Mouse (Mus musculus) G1E (cell line): ENCODE data around the gene Ndufs7. TPM values are rescaled to one million over a fixed set of nuclear protein-coding genes. Genes with fewer than 3 reads are reported as not detected.

Experiments
- ATAC-seq: 2 replicates; pipeline ENCODE4 v1.8.0; 2016; ENCODE audit warnings: mild to moderate bottlenecking; ENCODE audit not compliant: insufficient number of reproducible peaks, poor library complexity, low FRiP score, severe bottlenecking; ENCODE audit errors: extremely low read depth
- DNase-seq: peaks from one replicate; pipeline ENCODE4 v3.0.0; 2012; ENCODE audit warnings: low spot score
- H3K27me3 ChIP-seq: 2 replicates; pipeline ENCODE4 v1.6.1; 2012; ENCODE audit warnings: mild to moderate bottlenecking, low read length, inconsistent platforms; ENCODE audit not compliant: insufficient read depth
- H3K36me3 ChIP-seq: replicated peaks from 2 replicates; pipeline ENCODE3; 2012; ENCODE audit warnings: mild to moderate bottlenecking, inconsistent platforms
- H3K4me1 ChIP-seq: 2 replicates; pipeline ENCODE4 v1.6.1; 2012; ENCODE audit warnings: low read depth, low read length, inconsistent platforms, mixed read lengths; ENCODE audit not compliant: insufficient read depth
- H3K4me3 ChIP-seq: 2 replicates; pipeline ENCODE4 v1.5.1; 2012; ENCODE audit warnings: low read depth, mild to moderate bottlenecking, inconsistent platforms, low read length, moderate library complexity, mixed read lengths
- H3K9me3 ChIP-seq: replicated peaks from 2 replicates; pipeline ENCODE4 v1.6.1; 2012; ENCODE audit warnings: inconsistent platforms
- CTCF ChIP-seq: IDR thresholded peaks from 2 replicates; pipeline ENCODE4 v1.5.1; 2012; ENCODE audit warnings: low read depth, low read length, inconsistent platforms, mixed read lengths
- GATA1 ChIP-seq: IDR thresholded peaks from 2 replicates; pipeline ENCODE4 v1.6.1; 2012; ENCODE audit warnings: borderline replicate concordance, low read length, inconsistent platforms, mixed read lengths
- GATA2 ChIP-seq: IDR thresholded peaks from 2 replicates; pipeline ENCODE4 v1.6.1; 2012; ENCODE audit warnings: low read depth, low read length, inconsistent platforms, borderline replicate concordance
- POLR2AphosphoS5 ChIP-seq: IDR thresholded peaks from 2 replicates; pipeline ENCODE4 v1.6.1; 2012; ENCODE audit warnings: low read depth, low read length, inconsistent platforms; ENCODE audit not compliant: insufficient replicate concordance
- TAL1 ChIP-seq: conservative IDR thresholded peaks from 2 replicates; pipeline ENCODE4 v1.6.1; 2012; ENCODE audit warnings: low read depth, low read length, inconsistent platforms, mixed read lengths
- polyA plus RNA-seq: library from polyadenylated mRNA; stranded (reverse); fragments of >175 nt; gene quantifications from 2 replicates; pipeline ENCODE4 v1.2.3, GENCODE M21; 2012
- total RNA-seq, 2 experiments: library from RNA; stranded (forward) in 1 of 2; stranded (reverse) in 1 of 2; fragments of 200-1000 nt in 1 of 2; fragments of >200 nt in 1 of 2; fragmentation: Nextera tagmentation in 1 of 2; gene quantifications; 2 replicates each; pipeline ENCODE4 v1.2.3; 2014 to 2017

Gene Ndufs7
- total and polyA plus RNA-seq, 3 experiments: 156 to 257 (median 246) TPM

DNA sequence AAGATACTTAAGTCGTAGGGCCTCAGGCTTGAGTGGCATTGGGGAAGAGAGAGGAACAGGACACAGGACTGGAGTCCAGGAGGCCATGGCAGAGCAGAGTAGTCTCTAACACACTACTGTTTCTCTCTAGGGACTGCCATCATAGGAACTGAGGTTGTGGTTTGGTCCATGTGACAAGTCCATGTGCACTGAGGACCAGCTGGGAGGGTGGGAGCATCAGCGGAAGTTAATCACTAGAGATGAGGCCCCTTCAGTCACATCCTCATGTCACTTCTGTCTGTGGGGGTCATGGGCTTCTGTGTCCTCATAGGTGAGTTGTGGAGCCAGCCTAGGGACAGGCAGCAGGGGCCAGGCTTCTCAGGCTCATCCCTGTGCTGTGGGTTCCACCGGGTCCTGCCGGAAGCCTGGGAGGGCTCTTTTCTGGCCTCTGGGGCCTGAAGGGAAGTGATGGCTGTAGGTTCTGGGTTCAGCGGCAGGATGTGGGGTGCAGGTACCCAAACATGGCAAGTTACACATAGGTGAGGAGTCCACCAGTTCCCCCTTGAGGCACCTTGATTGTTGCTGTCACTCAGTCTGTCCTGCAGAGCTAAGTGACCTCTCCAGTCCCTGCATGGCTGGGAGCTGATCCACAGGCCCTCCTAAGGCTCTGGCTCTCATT, 22.4 kb downstream of the Ndufs7 start:
- TF ChIP-seq TAL1: no peak
- no peak for TF ChIP-seq CTCF
- no peak for TF ChIP-seq GATA2
- TF ChIP-seq GATA1: no peak
- TF ChIP-seq POLR2AphosphoS5: no peak
- DNase-seq (no peak), ATAC-seq (no peak; the same call in 1 of the 2 replicates)
- H3K4me1 ChIP-seq: peaks cover 83% of the 10 kb centered on the region
- H3K9me3 ChIP-seq: no peaks in the 10 kb centered on the region
- peaks cover 89% of the 10 kb centered on the region for H3K36me3 ChIP-seq
- H3K4me3 ChIP-seq: peak overlapping the region; percentile 63; the same call in 1 of the 2 replicates
- H3K27me3 ChIP-seq: no peaks in the 10 kb centered on the region

DNA sequence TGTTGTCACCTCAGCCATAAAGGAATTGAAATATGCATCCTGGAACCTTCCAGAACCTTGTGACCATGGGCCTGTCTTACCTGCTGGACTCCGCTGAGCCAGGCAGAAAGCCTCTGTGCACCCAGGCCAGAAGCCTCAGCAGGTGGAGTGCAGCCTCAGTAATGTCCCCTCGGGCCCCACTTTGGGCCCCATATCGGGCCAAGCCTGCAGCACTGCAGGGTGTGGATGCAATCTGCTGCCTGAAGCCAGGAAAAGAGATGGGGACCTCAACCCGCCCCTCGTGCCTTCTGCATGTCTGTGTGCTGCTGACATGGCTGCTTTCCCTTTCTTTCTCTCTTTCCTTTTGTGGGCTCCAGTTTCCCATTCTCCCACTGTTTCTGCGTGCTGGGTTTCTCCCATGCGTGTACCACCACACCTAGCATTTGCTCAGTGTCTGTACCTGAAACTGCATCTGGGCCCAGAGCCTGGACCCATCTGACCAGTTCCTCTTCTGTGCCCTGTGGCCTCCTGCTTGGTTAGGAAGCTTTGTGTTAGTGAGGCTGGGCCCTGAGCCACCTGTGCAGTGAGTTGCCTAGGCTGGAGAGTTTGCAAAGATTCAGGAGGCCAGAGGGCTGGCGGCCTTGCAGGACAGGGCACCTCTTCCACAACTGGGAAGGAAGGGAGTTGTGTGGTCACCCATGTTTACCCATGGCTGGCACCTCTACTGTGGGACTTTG, 23.1 kb downstream of the Ndufs7 start:
- peak overlapping the region; percentile 63; the same call in 1 of the 2 replicates for H3K4me3 ChIP-seq
- no peak for DNase-seq
- no peaks in the 10 kb centered on the region for H3K27me3 ChIP-seq
- H3K36me3 ChIP-seq: peaks cover 90% of the 10 kb centered on the region
- ATAC-seq: no peak
- TF ChIP-seq GATA1: no peak
- TF ChIP-seq CTCF: no peak
- no peak for TF ChIP-seq TAL1
- no peak for TF ChIP-seq GATA2
- no peak for TF ChIP-seq POLR2AphosphoS5
- H3K9me3 ChIP-seq: no peaks in the 10 kb centered on the region
- peaks cover 79% of the 10 kb centered on the region for H3K4me1 ChIP-seq

DNA sequence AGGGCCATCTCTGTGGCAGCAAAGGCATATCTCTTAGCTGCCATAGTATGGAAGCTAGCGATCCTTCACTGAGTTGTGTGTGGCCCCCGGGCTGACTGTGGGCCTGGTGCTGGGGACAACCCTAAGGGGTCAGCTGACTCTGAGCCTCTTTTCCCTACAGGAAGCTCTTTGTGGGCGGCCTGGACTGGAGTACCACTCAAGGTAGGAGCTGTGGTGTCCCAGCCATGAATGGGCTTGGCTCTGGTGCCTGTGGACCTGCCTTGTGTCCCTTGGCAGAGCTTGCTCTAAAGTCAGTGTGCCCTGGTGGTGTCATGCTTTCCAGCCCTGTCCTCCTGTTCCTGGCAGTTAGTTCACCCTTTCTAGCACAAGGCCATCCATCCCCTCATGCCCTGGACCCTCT, 24.9 kb downstream of the Ndufs7 start:
- Histone ChIP-seq H3K36me3 (peaks cover 92% of the 10 kb centered on the region), H3K4me1 (peaks cover 75% of the 10 kb centered on the region), H3K4me3 (no peak overlapping the region; the same call in 1 of the 2 replicates), H3K9me3 (no peaks in the 10 kb centered on the region), H3K27me3 (no peaks in the 10 kb centered on the region)
- TF ChIP-seq GATA2 (no peak), GATA1 (no peak)
- no peak for DNase-seq
- ATAC-seq: no peak

DNA sequence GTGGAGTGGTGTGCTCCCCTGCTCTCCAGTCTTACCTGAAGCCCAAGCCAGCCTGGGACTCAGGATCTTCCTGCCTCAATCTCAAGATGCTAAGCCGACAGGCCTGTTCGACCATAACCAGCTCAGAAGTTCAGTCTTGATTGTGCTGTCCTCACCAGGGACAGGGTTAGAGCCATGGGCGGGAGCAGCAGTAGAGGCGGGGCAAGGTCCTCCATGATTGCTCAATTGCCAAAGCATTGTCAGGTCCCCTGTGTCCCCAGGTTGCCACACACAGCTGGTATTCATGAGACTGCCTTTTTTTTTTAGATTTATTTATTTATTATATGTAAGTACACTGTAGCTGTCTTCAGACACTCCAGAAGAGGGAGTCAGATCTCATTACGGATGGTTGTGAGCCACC, 27.3 kb downstream of the Ndufs7 start:
- DNase-seq (no peak), ATAC-seq (no peak)
- Histone ChIP-seq H3K4me1 (peaks cover 67% of the 10 kb centered on the region), H3K36me3 (peaks cover 93% of the 10 kb centered on the region), H3K27me3 (no peaks in the 10 kb centered on the region), H3K4me3 (no peak overlapping the region), H3K9me3 (no peaks in the 10 kb centered on the region)
- no peak for TF ChIP-seq TAL1
- no peak for TF ChIP-seq GATA1
- TF ChIP-seq CTCF: no peak
- no peak for TF ChIP-seq GATA2
- TF ChIP-seq POLR2AphosphoS5: no peak

DNA sequence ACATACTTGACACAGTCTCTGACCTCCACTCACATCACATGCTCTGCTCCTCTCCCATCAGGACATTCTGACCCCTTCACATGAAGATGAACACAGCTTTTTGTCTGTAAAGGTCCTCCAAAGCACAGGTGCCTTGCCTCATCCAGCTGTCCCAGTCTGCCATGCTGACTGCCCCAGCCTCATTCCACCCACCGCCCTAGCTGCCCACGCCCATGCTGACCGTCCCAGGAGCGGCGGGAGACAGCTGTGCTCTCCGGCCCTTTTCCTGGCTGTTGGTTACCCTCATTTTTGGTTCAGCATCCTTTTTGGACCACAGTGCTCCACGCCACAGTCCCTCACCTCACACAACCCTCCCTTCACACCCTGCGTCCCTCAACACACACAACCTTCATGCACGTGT, 29.5 kb downstream of the Ndufs7 start:
- ATAC-seq (no peak), DNase-seq (no peak)
- Histone ChIP-seq H3K4me1 (peaks cover 67% of the 10 kb centered on the region), H3K9me3 (no peaks in the 10 kb centered on the region), H3K36me3 (peaks cover 98% of the 10 kb centered on the region), H3K4me3 (no peak overlapping the region), H3K27me3 (no peaks in the 10 kb centered on the region)
- TF ChIP-seq GATA2 (no peak), TAL1 (no peak), POLR2AphosphoS5 (no peak), CTCF (no peak), GATA1 (no peak)

DNA sequence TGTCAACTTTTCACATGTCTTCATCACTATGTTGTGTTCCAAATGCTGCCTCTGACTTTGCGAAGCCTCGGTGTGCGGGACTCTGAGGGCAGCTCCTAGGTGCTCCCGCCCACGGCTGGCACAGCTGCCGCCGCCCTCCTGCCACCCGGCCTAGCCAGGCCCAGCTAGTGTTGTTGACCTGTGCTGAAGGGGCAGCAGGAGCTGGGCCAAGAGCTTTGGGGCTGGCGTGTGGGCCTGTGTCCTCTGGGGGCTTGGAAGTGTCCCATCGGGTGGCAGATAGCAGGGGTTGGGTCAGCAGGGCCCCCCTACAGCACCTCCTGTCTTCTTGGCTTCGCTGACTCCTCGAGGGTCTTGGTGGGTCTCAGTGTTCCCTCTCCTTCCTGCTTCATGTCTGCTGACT, 30.4 kb downstream of the Ndufs7 start:
- no peaks in the 10 kb centered on the region for H3K27me3 ChIP-seq
- no peak overlapping the region for H3K4me3 ChIP-seq
- no peaks in the 10 kb centered on the region for H3K9me3 ChIP-seq
- ATAC-seq (no peak), DNase-seq (no peak)
- TF ChIP-seq POLR2AphosphoS5 (no peak), TAL1 (no peak), GATA1 (no peak), GATA2 (no peak), CTCF (no peak)
- peaks cover 98% of the 10 kb centered on the region for H3K36me3 ChIP-seq
- H3K4me1 ChIP-seq: peaks cover 66% of the 10 kb centered on the region
